Comparison of ENCODE assay signal across 15 mouse cellular contexts in the genomic region with DNA sequence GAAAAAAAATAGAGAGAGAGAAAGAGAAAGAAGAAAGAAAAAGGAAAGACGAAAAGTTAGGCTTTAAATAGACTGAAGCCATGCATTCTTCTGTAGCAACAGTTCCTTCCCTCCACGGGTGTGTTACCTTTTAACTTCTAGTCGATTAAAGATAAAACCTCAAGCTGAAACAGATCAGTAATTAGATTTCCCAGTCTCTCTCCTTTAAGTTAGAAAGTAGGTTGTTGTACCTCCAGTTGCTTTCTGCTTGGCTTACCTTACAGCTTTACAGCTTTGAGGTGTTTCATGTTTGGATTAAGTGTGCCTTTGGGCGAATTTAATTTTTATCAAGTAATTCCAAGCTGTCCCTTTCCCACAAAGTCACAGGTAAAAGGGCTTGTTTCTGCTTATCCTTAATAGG.
"Had no signal": no experiment of that assay in that cellular context is flagged by ENCODE, and none has a peak within 500 bp of the region (broad histone marks: within the 10 kb centered on the region; RNA-seq: fewer than 3 reads in every experiment).

No protein-coding gene starts in this region.

- H3K36me3 ChIP-seq: neural tube, embryonic 15.5 days; stomach, embryonic 15.5 days had no signal

- H3K9me3 ChIP-seq: neural tube, embryonic 15.5 days; stomach, embryonic 15.5 days had no signal

- H3K4me2 ChIP-seq: neural tube, embryonic 15.5 days; stomach, embryonic 15.5 days had no signal

- H3K4me1 ChIP-seq: neural tube, embryonic 15.5 days; stomach, embryonic 15.5 days had no signal

- DNase-seq: retina, postnatal 1 day; right cerebral cortex, adult 18-20 months; right cerebral cortex, postnatal 14 days; right cerebral cortex, postnatal 25 days; right cerebral cortex, postnatal 4 days; spleen, adult 18-20 months; thymus, adult 18-20 months; thymus, adult 2 months; thymus, postnatal 14 days; thymus, postnatal 25 days; thymus, postnatal 36 days; thymus, postnatal 4 days had no signal

- H3K27ac ChIP-seq: neural tube, embryonic 15.5 days; stomach, embryonic 15.5 days; stomach, postnatal 0 days had no signal

- H3K4me3 ChIP-seq: neural tube, embryonic 15.5 days; stomach, embryonic 15.5 days had no signal

- H3K27me3 ChIP-seq: neural tube, embryonic 15.5 days; stomach, embryonic 15.5 days had no signal

- H3K9ac ChIP-seq: neural tube, embryonic 15.5 days; stomach, embryonic 15.5 days had no signal
